In the genomic region with DNA sequence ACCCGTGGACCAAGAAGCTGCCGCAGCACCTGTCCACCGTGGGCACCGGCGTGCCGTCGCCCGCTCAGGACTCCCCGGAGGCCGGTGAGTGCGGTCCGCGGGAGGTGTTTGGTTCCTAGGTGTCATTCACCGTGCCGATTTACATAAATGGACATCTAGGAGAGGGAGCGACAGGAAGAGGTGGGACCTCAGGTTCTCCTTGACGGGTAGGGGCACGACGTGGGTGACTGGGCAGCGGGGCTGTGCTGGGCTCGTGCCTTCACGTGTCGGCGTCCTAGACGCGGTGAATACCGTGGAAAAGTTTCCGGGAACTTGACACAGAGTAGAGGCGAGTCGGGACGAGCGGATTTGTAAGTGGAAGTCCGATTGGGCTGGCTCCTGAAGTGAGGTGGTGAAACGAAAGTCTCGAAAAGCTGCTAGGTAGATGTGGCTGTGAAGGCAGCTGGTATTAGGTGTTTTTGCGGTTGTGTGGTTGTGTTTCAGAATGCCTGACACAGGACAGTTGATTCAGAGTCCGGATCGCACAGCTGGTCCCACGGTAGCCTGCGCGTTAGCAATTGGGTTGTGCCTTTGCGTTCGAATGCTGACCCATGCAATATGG, we compare ENCODE assay signal across 8 mouse cellular contexts. TPM values are rescaled to one million over a fixed set of nuclear protein-coding genes. Genes with fewer than 3 reads are reported as not detected.
DNase-seq lines count a peak whose midpoint lies in the region; ATAC-seq and TF ChIP-seq lines count a peak whose summit lies in the region.

No protein-coding gene starts in this region.

- H3K9ac ChIP-seq in hindbrain, embryonic 12.5 days = peak overlapping the region; percentile 81

- peak overlapping the region; percentile 72; the same call in 1 of the 2 replicates for H3K27ac ChIP-seq in cerebellum, adult 2 months (ENCODE audit: insufficient read depth, low read length)
- H3K27ac ChIP-seq in hindbrain, embryonic 12.5 days = peak overlapping the region; percentile 73

- TF ChIP-seq CTCF in cerebellum, adult 2 months (IDR thresholded peaks at IDR 0.05; ENCODE audit: borderline replicate concordance, insufficient read depth, low read depth, low read length) = no peak

- no peaks in the 10 kb centered on the region for H3K9me3 ChIP-seq in hindbrain, embryonic 12.5 days (replicated peaks)

- WGBS in cerebellum, adult 2 months = under 1% methylated on average over 43 of the region's 43 CpGs
- WGBS in hindbrain, embryonic 12.5 days = under 1% methylated on average over 43 of the region's 43 CpGs

- peak overlapping the region; percentile 98 for H3K4me2 ChIP-seq in hindbrain, embryonic 12.5 days (replicated peaks)

- peak; percentile 21 for DNase-seq in layer of hippocampus, adult 11-12 months (ENCODE audit: low spot score)
- DNase-seq in layer of hippocampus, adult 9-10 months (ENCODE audit: low spot score) = no peak
- peak; percentile 63 to 66 for DNase-seq in cerebellum, adult 2 months
- DNase-seq in forelimb bud, embryonic 11.5 days (ENCODE audit: low read depth, low spot score) = peak; percentile 21
- DNase-seq in left cerebral cortex, adult 8-10 months (ENCODE audit: low spot score in 2 of 2) = peak; percentile 19 to 28
- peak; percentile 24 for DNase-seq in right cerebral cortex, postnatal 25 days

- no peak for TF ChIP-seq POLR2A in cerebellum, adult 2 months (IDR thresholded peaks at IDR 0.05; ENCODE audit: borderline replicate concordance, insufficient read depth, low read length)

- H3K4me3 ChIP-seq in cerebellum, adult 2 months (replicated peaks; ENCODE audit: insufficient read depth, low read depth, low read length) = peak overlapping the region; percentile 58
- H3K4me3 ChIP-seq in hindbrain, embryonic 12.5 days = peak overlapping the region; percentile 86

- H3K4me1 ChIP-seq in cerebellum, adult 2 months (ENCODE audit: control insufficient read depth, insufficient read depth, low read length) = no peaks in the 10 kb centered on the region; the same call in 1 of the 2 replicates
- peaks cover 8% of the 10 kb centered on the region for H3K4me1 ChIP-seq in hindbrain, embryonic 12.5 days

- H3K27me3 ChIP-seq in cerebellum, adult 2 months (ENCODE audit: control insufficient read depth, insufficient read depth, low read length) = no peaks in the 10 kb centered on the region
- peaks cover 30% of the 10 kb centered on the region for H3K27me3 ChIP-seq in hindbrain, embryonic 12.5 days

- ATAC-seq in hindbrain, embryonic 12.5 days (ENCODE audit: low FRiP score) = no peak
- ATAC-seq in megakaryocyte progenitor cell, adult 5-6 weeks (replicated peaks; ENCODE audit: poor library complexity) = peak; percentile 35

- H3K36me3 ChIP-seq in hindbrain, embryonic 12.5 days = no peaks in the 10 kb centered on the region

RNA-seq across cellular contexts. Expression of gene Larp1b, which starts 1.1 kb away (rescaled TPM):
- 20.4 and 21.9 TPM in 2 replicates for polyA plus RNA-seq in cerebellum, adult 2 months (2012; rRNA removed)
- 4.0 and 4.2 TPM in 2 replicates for polyA plus RNA-seq in hindbrain, embryonic 12.5 days (2016; fragmentation: Nextera tagmentation; extraction: Ambion mirVana)
- 10 to 100 TPM; 19.7 to 23.1 (median 22.4) TPM for total RNA-seq in left cerebral cortex, adult 8-10 months (2022)
- 24.0 and 28.6 TPM in 2 replicates for total RNA-seq in megakaryocyte progenitor cell, adult 5-6 weeks (2015)
- total RNA-seq in megakaryocyte progenitor cell, adult 5-6 weeks (2017) = 33.5 and 43.6 TPM in 2 replicates

RNA-seq across cellular contexts. Expression of gene 1700034I23Rik, which starts 48.4 kb away (rescaled TPM):
- 0.23 and 0.33 TPM in 2 replicates for polyA plus RNA-seq in cerebellum, adult 2 months (2012; rRNA removed)
- polyA plus RNA-seq in hindbrain, embryonic 12.5 days (2016; fragmentation: Nextera tagmentation; extraction: Ambion mirVana) = 0.31 and 0.43 TPM in 2 replicates
- total RNA-seq in left cerebral cortex, adult 8-10 months (2022) = under 1 TPM in 2 of 4 experiments, not detected in 2; 0.15 to 0.41 TPM
- not detected in 2 replicates for total RNA-seq in megakaryocyte progenitor cell, adult 5-6 weeks (2015)
- not detected in 2 replicates for total RNA-seq in megakaryocyte progenitor cell, adult 5-6 weeks (2017)
